Mouse (Mus musculus): ENCODE measurements around the gene Kcnv2. TPM values are rescaled to one million over a fixed set of nuclear protein-coding genes. Genes with fewer than 3 reads are reported as not detected.

Kcnv2 gene
- total and polyA plus RNA-seq, 2 experiments from 2014 or later: 0.04 TPM; not detected in 1

GRCm38 (mm10) chr19:27312266-27313079 is 9.9 kb upstream of the Kcnv2 start:
- Histone ChIP-seq H3K4me2 (ENCODE audit: low read depth, low read length) (no peak overlapping the region), H3K27ac (ENCODE audit: low read depth) (no peak overlapping the region), H3K9me3 (replicated peaks; ENCODE audit: control insufficient read depth, low read length) (no peaks in the 10 kb centered on the region), H3K4me3 (ENCODE audit: low read depth, low read length) (no peak overlapping the region), H3K9ac (replicated peaks; ENCODE audit: low read depth, low read length) (no peak overlapping the region), H3K27me3 (ENCODE audit: control insufficient read depth, insufficient read depth, low read length) (no peaks in the 10 kb centered on the region), H3K4me1 (ENCODE audit: control insufficient read depth, insufficient read depth) (no peaks in the 10 kb centered on the region), H3K36me3 (replicated peaks; ENCODE audit: control insufficient read depth, insufficient read depth, low read length) (no peaks in the 10 kb centered on the region)
- DNase-seq (ENCODE audit: low spot score) (peak; percentile 13), ATAC-seq (ENCODE audit: insufficient read depth, low read depth) (peak; percentile 70; the same call in 1 of the 2 replicates)
- no peak for TF ChIP-seq EP300 (IDR thresholded peaks at IDR 0.05; ENCODE audit: low read depth)
- TF ChIP-seq CTCF (IDR thresholded peaks at IDR 0.05; ENCODE audit: low read depth): no peak
- 63% methylated on average over 11 of the region's 11 CpGs for WGBS

- no peak overlapping the region for H3K27ac ChIP-seq (ENCODE audit: low read depth)
- no peaks in the 10 kb centered on the region for H3K4me1 ChIP-seq (ENCODE audit: control insufficient read depth, insufficient read depth)
- DNase-seq (ENCODE audit: low spot score) (no peak), ATAC-seq (ENCODE audit: insufficient read depth, low read depth) (no peak)
- H3K36me3 ChIP-seq (replicated peaks; ENCODE audit: control insufficient read depth, insufficient read depth, low read length): no peaks in the 10 kb centered on the region
- TF ChIP-seq EP300 (IDR thresholded peaks at IDR 0.05; ENCODE audit: low read depth): no peak
- no peak for TF ChIP-seq CTCF (IDR thresholded peaks at IDR 0.05; ENCODE audit: low read depth)
- no peak overlapping the region for H3K4me2 ChIP-seq (ENCODE audit: low read depth, low read length)
- no peak overlapping the region for H3K9ac ChIP-seq (replicated peaks; ENCODE audit: low read depth, low read length)
- 53% methylated on average over 3 of the region's 3 CpGs for WGBS
- no peaks in the 10 kb centered on the region for H3K27me3 ChIP-seq (ENCODE audit: control insufficient read depth, insufficient read depth, low read length)
- H3K4me3 ChIP-seq (ENCODE audit: low read depth, low read length): no peak overlapping the region
- no peaks in the 10 kb centered on the region for H3K9me3 ChIP-seq (replicated peaks; ENCODE audit: control insufficient read depth, low read length)
Measured at GRCm38 (mm10) chr19:27313080-27313413, 9.3 kb upstream of the Kcnv2 start.

- H3K4me3 ChIP-seq (ENCODE audit: low read depth, low read length): no peak overlapping the region
- no peak overlapping the region for H3K4me2 ChIP-seq (ENCODE audit: low read depth, low read length)
- no peaks in the 10 kb centered on the region for H3K27me3 ChIP-seq (ENCODE audit: control insufficient read depth, insufficient read depth, low read length)
- ATAC-seq (ENCODE audit: insufficient read depth, low read depth): no peak
- no peak overlapping the region for H3K9ac ChIP-seq (replicated peaks; ENCODE audit: low read depth, low read length)
- H3K27ac ChIP-seq (ENCODE audit: low read depth): no peak overlapping the region
- no peaks in the 10 kb centered on the region for H3K9me3 ChIP-seq (replicated peaks; ENCODE audit: control insufficient read depth, low read length)
- H3K4me1 ChIP-seq (ENCODE audit: control insufficient read depth, insufficient read depth): no peaks in the 10 kb centered on the region
- no peak for DNase-seq (ENCODE audit: low spot score)
- no peaks in the 10 kb centered on the region for H3K36me3 ChIP-seq (replicated peaks; ENCODE audit: control insufficient read depth, insufficient read depth, low read length)
- TF ChIP-seq CTCF (IDR thresholded peaks at IDR 0.05; ENCODE audit: low read depth): no peak
- no peak for TF ChIP-seq EP300 (IDR thresholded peaks at IDR 0.05; ENCODE audit: low read depth)
- WGBS: 74% methylated on average over 10 of the region's 10 CpGs
Measured at GRCm38 (mm10) chr19:27316313-27317258, 5.8 kb upstream of the Kcnv2 start.

- TF ChIP-seq EP300 (IDR thresholded peaks at IDR 0.05; ENCODE audit: low read depth) (no peak), CTCF (IDR thresholded peaks at IDR 0.05; ENCODE audit: low read depth) (no peak)
- H3K4me3 ChIP-seq (ENCODE audit: low read depth, low read length): no peak overlapping the region
- WGBS: 58% methylated on average over 5 of the region's 5 CpGs
- no peaks in the 10 kb centered on the region for H3K36me3 ChIP-seq (replicated peaks; ENCODE audit: control insufficient read depth, insufficient read depth, low read length)
- no peaks in the 10 kb centered on the region for H3K9me3 ChIP-seq (replicated peaks; ENCODE audit: control insufficient read depth, low read length)
- H3K4me2 ChIP-seq (ENCODE audit: low read depth, low read length): no peak overlapping the region
- no peaks in the 10 kb centered on the region for H3K27me3 ChIP-seq (ENCODE audit: control insufficient read depth, insufficient read depth, low read length)
- no peak overlapping the region for H3K9ac ChIP-seq (replicated peaks; ENCODE audit: low read depth, low read length)
- no peaks in the 10 kb centered on the region for H3K4me1 ChIP-seq (ENCODE audit: control insufficient read depth, insufficient read depth)
- DNase-seq (ENCODE audit: low spot score) (no peak), ATAC-seq (ENCODE audit: insufficient read depth, low read depth) (no peak)
- H3K27ac ChIP-seq (ENCODE audit: low read depth): no peak overlapping the region
Measured at GRCm38 (mm10) chr19:27317337-27317736, 5.1 kb upstream of the Kcnv2 start.

GRCm38 (mm10) chr19:27322911-27323627 is 681 bp downstream of the Kcnv2 start:
- ATAC-seq (ENCODE audit: insufficient read depth, low read depth) (no peak), DNase-seq (ENCODE audit: low spot score) (no peak)
- no peaks in the 10 kb centered on the region for H3K36me3 ChIP-seq (replicated peaks; ENCODE audit: control insufficient read depth, insufficient read depth, low read length)
- no peak for TF ChIP-seq EP300 (IDR thresholded peaks at IDR 0.05; ENCODE audit: low read depth)
- no peak for TF ChIP-seq CTCF (IDR thresholded peaks at IDR 0.05; ENCODE audit: low read depth)
- 86% methylated on average over 42 of the region's 42 CpGs for WGBS
- H3K27me3 ChIP-seq (ENCODE audit: control insufficient read depth, insufficient read depth, low read length): no peaks in the 10 kb centered on the region
- no peaks in the 10 kb centered on the region for H3K4me1 ChIP-seq (ENCODE audit: control insufficient read depth, insufficient read depth)
- no peaks in the 10 kb centered on the region for H3K9me3 ChIP-seq (replicated peaks; ENCODE audit: control insufficient read depth, low read length)
- H3K4me2 ChIP-seq (ENCODE audit: low read depth, low read length): no peak overlapping the region
- H3K27ac ChIP-seq (ENCODE audit: low read depth): no peak overlapping the region
- no peak overlapping the region for H3K4me3 ChIP-seq (ENCODE audit: low read depth, low read length)
- H3K9ac ChIP-seq (replicated peaks; ENCODE audit: low read depth, low read length): no peak overlapping the region

All from heart, postnatal 0 days (tissue).